Mouse (Mus musculus): Measurements from ENCODE around the gene Tmem178. TPM values are rescaled to one million over a fixed set of nuclear protein-coding genes. Genes with fewer than 3 reads are reported as not detected.

Gene Tmem178
- total RNA-seq (2022): 100 to 1,000 TPM in 3 of 4 experiments, 10 to 100 TPM in 1; 97.3 to 118 (median 102) TPM

- no peak for DNase-seq (ENCODE audit: low spot score in 2 of 2)
Observed at GRCm38 (mm10) chr17:80944530-80945198, at the start of gene Tmem178. Gene Tmem178 (plus strand): TSS chr17:80944632.

DNA sequence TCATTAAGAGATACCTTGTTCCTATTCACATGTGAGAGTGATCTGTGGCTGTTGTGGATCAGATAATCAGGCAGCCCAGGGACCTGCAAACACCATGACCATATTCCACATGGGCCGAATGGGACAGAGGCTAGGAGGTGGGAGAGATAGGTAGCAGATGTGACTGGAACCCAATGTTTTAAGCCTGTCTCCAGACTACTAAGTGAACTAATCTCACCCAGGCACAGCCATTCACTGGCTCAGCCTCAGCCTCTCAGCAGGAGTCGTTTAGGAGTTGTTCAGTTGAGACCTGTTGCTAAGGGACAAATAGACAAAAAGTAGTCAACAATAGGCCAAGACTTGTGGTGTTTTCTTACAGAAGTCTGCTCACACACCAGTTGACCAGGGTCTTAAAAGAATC lies 48.0 kb upstream of the Tmem178 start:
- no peak for DNase-seq (ENCODE audit: low spot score in 2 of 2)

- no peak for DNase-seq (ENCODE audit: low spot score in 2 of 2)
Observed at GRCm38 (mm10) chr17:80897709-80898440, 46.6 kb upstream of the Tmem178 start.

DNA sequence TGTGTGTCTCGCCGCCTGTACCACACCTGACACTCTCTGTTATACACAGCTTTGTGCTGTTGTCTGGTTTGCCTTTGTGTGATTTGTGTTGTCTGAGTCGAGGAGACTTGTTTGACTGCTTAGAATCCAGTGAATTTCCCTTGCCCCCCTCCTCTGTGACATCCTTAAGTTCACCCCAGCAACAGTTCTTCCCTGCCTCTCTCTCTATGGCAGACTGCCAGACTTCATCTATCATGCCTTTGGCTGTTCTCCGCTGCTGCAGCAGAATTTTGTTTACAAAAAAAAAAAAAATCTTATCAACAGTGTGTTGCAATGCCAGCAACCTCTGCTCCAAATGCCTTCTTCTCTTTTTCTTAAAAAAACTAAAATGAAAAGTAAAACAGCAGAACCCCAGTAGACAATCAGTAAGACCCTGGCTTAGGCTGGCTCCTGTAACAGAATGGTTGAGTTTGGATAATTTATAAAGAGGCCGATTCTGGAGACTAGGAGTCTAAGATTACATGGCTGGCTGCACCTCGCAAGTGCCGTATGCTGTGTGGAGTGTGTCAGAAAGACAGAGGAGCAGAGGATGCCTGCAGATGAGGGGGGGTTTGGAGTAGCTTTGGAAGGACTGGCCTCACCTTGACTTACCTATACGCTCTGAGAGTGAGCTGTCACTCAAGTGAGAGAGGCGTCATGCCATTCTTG lies 44.8 kb upstream of the Tmem178 start:
- DNase-seq (ENCODE audit: low spot score in 2 of 2): no peak

DNA sequence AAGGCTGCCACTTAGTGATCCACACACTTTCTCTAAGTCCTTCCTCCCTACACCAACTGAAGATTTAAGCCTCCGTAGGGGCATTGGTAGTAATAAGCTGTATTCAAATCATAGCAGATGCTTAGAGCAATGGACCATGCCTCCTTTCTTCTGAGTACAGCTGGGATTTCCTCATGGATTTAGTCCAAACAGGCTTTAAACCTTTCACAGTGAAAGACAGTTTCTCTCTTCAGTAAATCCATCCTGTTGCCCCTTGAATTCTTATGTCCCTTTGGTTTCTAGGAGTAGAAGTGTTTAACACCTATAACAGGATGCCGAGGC lies 44.3 kb upstream of the Tmem178 start:
- no peak for DNase-seq (ENCODE audit: low spot score in 2 of 2)

- DNase-seq (ENCODE audit: low spot score in 2 of 2): no peak
Observed at GRCm38 (mm10) chr17:80901885-80902284, 42.5 kb upstream of the Tmem178 start.

DNA sequence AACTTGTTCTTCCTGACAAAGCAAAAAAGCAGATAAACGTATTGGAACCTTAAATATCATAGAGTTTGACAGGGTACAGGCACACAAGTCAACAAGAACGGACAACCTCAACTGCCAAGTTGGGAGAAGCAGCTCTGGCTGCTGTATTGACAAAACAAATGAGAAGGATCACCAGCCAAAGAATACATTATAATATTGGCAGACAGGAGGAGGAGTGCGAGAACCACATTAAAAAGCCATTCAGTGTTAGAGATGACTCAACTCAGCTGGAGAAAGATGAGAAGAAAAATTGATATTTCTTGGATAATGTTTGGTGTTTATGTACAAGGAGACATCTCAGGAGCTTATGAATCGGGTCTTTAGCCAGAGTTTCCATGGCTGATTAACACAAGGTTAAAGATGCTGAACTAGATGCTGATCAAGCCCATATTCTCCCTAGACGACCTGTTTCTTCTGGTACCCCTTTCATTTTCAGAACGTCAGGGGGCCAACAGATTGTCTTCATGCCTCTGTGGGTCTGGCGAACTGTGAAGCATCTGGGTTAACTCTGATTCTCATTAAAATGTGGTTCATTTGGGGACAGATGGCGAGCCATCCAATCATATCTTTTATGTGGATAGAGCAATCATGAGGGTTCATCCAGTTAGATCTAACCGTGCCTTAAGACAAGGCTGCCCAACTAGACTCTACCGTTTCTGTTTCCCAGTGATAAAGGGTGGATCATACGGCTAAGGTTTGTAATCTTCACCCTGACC lies 41.1 kb upstream of the Tmem178 start:
- no peak for DNase-seq (ENCODE audit: low spot score in 2 of 2)

DNA sequence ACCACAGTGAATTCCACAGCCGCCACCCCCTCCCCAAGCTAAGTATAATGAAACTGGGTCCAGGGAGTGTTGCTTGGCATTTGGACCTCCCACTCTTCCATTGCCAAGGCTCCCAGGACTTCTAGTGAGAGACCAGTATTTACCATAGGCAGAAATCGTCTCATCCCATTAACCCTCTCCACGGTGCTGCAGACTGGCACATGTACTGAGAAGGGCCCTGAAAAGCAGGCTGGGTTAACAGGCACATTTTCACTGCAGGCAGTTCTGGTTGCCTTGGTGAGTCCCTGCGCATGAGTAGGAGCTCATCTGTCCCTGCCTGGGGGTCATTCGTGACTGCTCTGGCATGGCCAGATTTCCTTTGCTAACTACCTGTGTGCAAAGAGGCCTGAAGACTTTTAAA lies 40.4 kb upstream of the Tmem178 start:
- DNase-seq (ENCODE audit: low spot score in 2 of 2): no peak

- no peak for DNase-seq (ENCODE audit: low spot score in 2 of 2)
Observed at GRCm38 (mm10) chr17:80915666-80916065, 28.8 kb upstream of the Tmem178 start.

DNA sequence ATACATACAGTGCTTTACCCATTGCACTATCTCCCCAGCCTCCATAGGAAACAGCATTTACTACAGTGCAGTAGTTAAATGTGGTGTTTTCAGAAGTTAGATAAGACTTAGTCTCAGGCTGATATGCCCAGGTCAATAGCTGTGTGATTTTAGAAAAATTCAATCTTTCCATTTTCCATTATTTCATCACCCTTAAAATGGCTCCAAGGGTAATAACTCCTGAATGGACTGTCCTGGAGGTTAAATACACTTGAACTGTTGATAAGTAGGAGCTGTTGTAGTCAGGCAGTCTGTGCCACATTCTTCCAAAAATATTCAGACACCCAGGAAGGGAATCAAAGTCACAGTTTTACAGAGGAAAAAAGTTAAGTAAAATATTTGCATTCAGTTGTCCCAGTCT lies 25.2 kb upstream of the Tmem178 start:
- DNase-seq (ENCODE audit: low spot score in 2 of 2): no peak

GRCm38 (mm10) chr17:80921286-80922134 lies 22.9 kb upstream of the Tmem178 start:
- peak in 1 of 2 experiments; percentile 60 for DNase-seq (ENCODE audit: low spot score in 2 of 2)

GRCm38 (mm10) chr17:80925554-80925953 lies 18.9 kb upstream of the Tmem178 start:
- DNase-seq (ENCODE audit: low spot score in 2 of 2): no peak

- no peak for DNase-seq (ENCODE audit: low spot score in 2 of 2)
Observed at GRCm38 (mm10) chr17:80927151-80927550, 17.3 kb upstream of the Tmem178 start.

DNA sequence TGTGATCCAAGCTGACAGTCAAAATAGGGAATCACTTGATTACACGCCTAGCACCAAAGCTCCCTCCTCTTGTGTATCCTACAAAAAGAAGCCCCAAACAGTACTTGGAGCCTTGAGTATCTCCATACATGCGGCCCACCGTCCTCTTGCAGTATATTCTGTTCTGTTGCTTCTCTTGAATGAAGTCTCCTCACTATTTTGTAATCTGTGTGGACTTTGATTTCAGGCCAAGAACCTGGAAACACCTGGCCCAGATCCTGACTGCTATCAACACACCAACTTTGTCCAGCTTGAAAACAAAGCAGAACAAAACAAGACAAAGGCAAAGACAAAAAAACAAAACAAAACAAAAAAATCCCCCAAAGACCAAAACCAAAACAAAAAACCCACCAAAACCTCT lies 11.7 kb upstream of the Tmem178 start:
- DNase-seq (ENCODE audit: low spot score in 2 of 2): no peak

DNA sequence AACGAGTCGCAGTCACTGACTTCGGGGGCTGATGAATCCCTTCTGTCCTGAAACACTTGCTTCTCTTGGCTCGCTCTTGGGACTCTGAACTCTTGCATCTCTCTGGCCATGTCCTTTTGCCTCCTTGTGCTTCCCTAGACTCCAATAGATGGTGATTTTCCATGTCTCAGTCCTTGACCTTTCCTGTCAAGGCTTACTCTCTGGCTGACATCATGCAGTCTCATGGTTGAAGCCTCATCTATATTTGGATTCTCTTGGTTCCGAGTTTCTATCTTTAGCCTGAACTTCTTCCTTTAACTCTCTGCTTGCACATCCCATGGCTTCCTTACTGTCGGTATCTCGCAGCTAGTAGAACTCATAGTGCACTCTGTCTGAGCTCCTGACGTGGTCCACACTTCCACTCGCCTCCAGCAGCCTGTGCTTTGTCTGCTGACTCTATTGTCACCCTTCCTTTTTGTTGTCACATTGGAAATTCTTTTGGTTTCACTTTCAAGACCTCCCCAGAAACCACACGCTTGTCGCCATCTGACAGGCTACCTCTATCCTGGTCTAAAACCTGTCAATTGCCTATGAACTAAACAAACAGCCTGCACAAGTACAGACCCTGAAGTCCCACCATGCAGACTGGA lies 10.9 kb upstream of the Tmem178 start:
- no peak for DNase-seq (ENCODE audit: low spot score in 2 of 2)

DNA sequence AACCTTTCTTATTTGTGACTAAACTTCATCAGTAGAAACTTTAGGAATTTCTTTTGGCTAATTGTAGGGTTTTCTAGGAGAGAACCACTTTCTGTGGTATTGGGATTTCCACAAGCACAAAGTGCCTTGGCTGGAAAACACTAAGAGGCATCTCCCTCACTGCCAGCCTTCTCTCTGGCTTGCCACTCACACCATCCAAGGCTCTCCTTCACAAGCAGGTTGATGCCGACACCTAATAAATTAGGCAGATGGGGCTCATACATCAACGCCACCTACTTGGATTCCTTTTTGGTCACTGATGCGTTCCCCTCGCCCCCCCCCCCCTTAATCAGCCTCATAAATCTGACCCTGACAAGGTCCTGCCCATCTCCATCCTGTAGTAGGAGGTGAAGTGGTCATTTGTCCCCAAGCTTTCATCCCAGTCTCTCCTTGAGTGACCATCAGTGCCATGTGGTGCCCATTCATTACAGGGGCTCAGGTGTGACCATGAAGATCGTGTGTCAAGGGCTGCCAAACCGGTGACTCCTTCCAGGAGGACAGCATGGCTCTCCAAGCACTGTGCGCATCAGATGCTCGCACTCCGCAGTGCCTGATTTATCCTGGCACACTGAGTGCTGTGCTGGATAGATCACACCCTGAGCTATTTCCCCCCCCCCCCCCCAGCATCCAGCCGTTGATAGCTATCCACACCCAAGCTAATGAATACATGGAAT lies 8.5 kb upstream of the Tmem178 start:
- DNase-seq (ENCODE audit: low spot score in 2 of 2): no peak

GRCm38 (mm10) chr17:80936521-80936920 lies 7.9 kb upstream of the Tmem178 start:
- no peak for DNase-seq (ENCODE audit: low spot score in 2 of 2)

GRCm38 (mm10) chr17:80939833-80940232 lies 4.6 kb upstream of the Tmem178 start:
- peak in 1 of 2 experiments; percentile 46 for DNase-seq (ENCODE audit: low spot score in 2 of 2)

DNA sequence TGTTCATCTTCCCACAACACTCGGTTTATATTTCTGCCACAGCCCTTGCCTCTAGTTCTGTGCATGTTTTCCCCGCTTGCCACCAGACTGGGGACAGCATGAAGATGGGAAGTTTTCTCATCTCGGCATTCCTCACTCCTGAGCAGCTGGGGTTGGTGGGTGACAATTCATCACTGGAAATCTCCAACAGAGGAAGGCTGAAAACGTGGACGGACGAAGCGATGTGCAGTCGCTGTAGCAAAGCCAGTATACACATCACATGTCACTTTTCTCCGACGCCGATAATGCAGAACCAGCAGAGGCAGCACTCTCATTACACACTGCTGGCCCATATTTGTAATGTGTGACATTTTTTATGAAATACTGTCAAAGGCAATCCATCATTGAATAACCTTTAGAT lies 2.6 kb upstream of the Tmem178 start:
- DNase-seq (ENCODE audit: low spot score in 2 of 2): no peak

Data from left cerebral cortex, adult 8-10 months (tissue).